Mouse (Mus musculus): ENCODE measurements at regions not wholly inside any gene's neighbourhood (a gene's known extent, or its start where the extent isn't known, plus 50 kb on each side); places are given as distances from the start of the nearest gene placed in this dataset.

GRCm38 (mm10) chr4:12395344-12395743 is 223.5 kb upstream of the Fam92a start:
- Histone ChIP-seq H3K36me3 (ENCODE audit: insufficient read depth, low read length) (no peaks in the 10 kb centered on the region), H3K9ac (replicated peaks; ENCODE audit: low read length) (no peak overlapping the region), H3K9me3 (ENCODE audit: low read length) (no peaks in the 10 kb centered on the region), H3K4me2 (ENCODE audit: low read depth, low read length) (no peak overlapping the region), H3K4me1 (ENCODE audit: insufficient read depth, low read length) (no peaks in the 10 kb centered on the region), H3K27me3 (ENCODE audit: insufficient read depth, low read length) (no peaks in the 10 kb centered on the region), H3K27ac (no peak overlapping the region), H3K4me3 (ENCODE audit: low read length) (no peak overlapping the region)
- TF ChIP-seq CTCF (IDR thresholded peaks at IDR 0.05; ENCODE audit: low read depth), result no peak
- 85% methylated on average over 1 of the region's 1 CpGs for WGBS
- ATAC-seq, result no peak
- DNase-seq (ENCODE audit: low spot score), result no peak

DNA sequence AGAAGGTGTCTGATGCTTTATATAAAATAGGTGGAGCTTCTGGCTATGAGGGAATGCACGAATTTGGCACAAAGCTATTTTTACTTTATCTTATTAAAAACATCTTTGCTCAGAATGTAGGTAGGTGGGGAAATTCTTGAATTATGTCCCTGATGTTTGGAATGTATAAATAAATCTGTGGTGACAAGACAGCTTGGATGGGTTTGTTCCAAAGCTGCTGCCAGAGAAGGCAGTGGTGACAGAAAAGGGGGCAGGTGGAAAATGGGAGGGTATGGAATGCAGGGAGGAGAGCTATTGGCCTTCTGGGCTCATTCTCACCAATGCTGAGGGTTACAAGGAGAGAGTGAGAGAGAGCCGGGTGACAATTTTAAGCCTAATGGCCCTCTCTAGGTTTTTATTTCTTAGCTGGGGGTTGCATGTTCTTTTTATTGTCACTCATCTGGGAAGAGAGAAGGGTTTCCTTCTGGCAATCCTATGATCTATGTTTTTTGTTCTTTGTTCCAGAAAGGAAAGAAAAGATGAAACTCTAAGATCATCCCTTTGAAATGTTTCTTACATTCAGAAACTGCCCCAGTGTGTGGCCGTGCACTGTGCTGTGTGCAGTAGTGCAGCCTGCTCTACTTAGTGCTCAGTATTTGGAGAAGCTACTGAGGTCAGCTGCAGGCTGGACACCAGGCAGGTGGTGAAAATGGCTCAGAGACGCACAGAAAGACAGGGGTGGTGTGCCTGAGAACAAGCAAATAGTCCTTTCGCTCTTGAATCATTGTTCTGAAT is 205.2 kb upstream of the Fam92a start:
- ATAC-seq (no peak), DNase-seq (ENCODE audit: low spot score) (no peak)
- TF ChIP-seq CTCF (IDR thresholded peaks at IDR 0.05; ENCODE audit: low read depth), result no peak
- Histone ChIP-seq H3K27ac (no peak overlapping the region), H3K36me3 (ENCODE audit: insufficient read depth, low read length) (no peaks in the 10 kb centered on the region), H3K27me3 (ENCODE audit: insufficient read depth, low read length) (no peaks in the 10 kb centered on the region), H3K9me3 (ENCODE audit: low read length) (no peaks in the 10 kb centered on the region), H3K4me3 (ENCODE audit: low read length) (no peak overlapping the region), H3K4me2 (ENCODE audit: low read depth, low read length) (no peak overlapping the region), H3K9ac (replicated peaks; ENCODE audit: low read length) (no peak overlapping the region), H3K4me1 (ENCODE audit: insufficient read depth, low read length) (no peaks in the 10 kb centered on the region)
- WGBS, result 88% methylated on average over 5 of the region's 5 CpGs

- Histone ChIP-seq H3K27ac (no peak overlapping the region), H3K4me1 (ENCODE audit: insufficient read depth, low read length) (no peaks in the 10 kb centered on the region), H3K36me3 (ENCODE audit: insufficient read depth, low read length) (no peaks in the 10 kb centered on the region), H3K9ac (replicated peaks; ENCODE audit: low read length) (no peak overlapping the region), H3K4me2 (ENCODE audit: low read depth, low read length) (no peak overlapping the region), H3K4me3 (ENCODE audit: low read length) (no peak overlapping the region), H3K27me3 (ENCODE audit: insufficient read depth, low read length) (no peaks in the 10 kb centered on the region), H3K9me3 (ENCODE audit: low read length) (no peaks in the 10 kb centered on the region)
- DNase-seq (ENCODE audit: low spot score) (no peak), ATAC-seq (no peak)
- TF ChIP-seq CTCF (IDR thresholded peaks at IDR 0.05; ENCODE audit: low read depth), result no peak
- WGBS, result 30% methylated on average over 2 of the region's 2 CpGs
Measured at GRCm38 (mm10) chr4:12369551-12369950, 197.7 kb upstream of the Fam92a start.

- H3K4me3 ChIP-seq (ENCODE audit: low read length), result no peak overlapping the region
- H3K9me3 ChIP-seq (ENCODE audit: low read length), result no peaks in the 10 kb centered on the region
- no peak for ATAC-seq
- no peak overlapping the region for H3K9ac ChIP-seq (replicated peaks; ENCODE audit: low read length)
- 26% methylated on average over 2 of the region's 2 CpGs for WGBS
- no peaks in the 10 kb centered on the region for H3K36me3 ChIP-seq (ENCODE audit: insufficient read depth, low read length)
- no peak for DNase-seq (ENCODE audit: low spot score)
- H3K27ac ChIP-seq, result no peak overlapping the region
- no peaks in the 10 kb centered on the region for H3K4me1 ChIP-seq (ENCODE audit: insufficient read depth, low read length)
- no peak overlapping the region for H3K4me2 ChIP-seq (ENCODE audit: low read depth, low read length)
- TF ChIP-seq CTCF (IDR thresholded peaks at IDR 0.05; ENCODE audit: low read depth), result no peak
- H3K27me3 ChIP-seq (ENCODE audit: insufficient read depth, low read length), result no peaks in the 10 kb centered on the region
Measured at GRCm38 (mm10) chr4:12356992-12357634, 185.3 kb upstream of the Fam92a start.

GRCm38 (mm10) chr4:12353337-12353856 is 181.6 kb upstream of the Fam92a start:
- Histone ChIP-seq H3K9ac (replicated peaks; ENCODE audit: low read length) (no peak overlapping the region), H3K27ac (no peak overlapping the region), H3K9me3 (ENCODE audit: low read length) (no peaks in the 10 kb centered on the region), H3K4me2 (ENCODE audit: low read depth, low read length) (no peak overlapping the region), H3K36me3 (ENCODE audit: insufficient read depth, low read length) (no peaks in the 10 kb centered on the region), H3K4me1 (ENCODE audit: insufficient read depth, low read length) (no peaks in the 10 kb centered on the region), H3K27me3 (ENCODE audit: insufficient read depth, low read length) (no peaks in the 10 kb centered on the region), H3K4me3 (ENCODE audit: low read length) (no peak overlapping the region)
- ATAC-seq (no peak), DNase-seq (ENCODE audit: low spot score) (no peak)
- 68% methylated on average over 3 of the region's 3 CpGs for WGBS
- TF ChIP-seq CTCF (IDR thresholded peaks at IDR 0.05; ENCODE audit: low read depth), result no peak

DNA sequence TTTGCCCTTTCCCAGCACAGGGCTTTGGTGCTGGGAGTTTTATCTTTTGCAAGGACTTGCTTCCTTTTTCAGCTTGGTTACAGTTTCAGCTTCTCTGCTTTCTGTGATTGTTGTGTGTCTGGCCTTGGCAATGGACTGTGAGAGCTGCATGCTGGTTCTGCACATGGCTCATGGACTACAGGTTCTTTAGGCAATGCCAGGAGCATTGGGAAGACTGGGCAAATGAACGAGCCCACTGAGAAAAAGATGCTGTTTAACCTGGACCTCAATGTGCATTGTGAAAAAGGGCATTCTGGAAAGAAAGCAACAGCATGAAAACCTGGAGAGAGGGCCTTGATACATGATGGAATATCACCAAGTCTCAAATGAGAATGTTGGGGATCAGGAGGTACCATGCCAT is 167.4 kb upstream of the Fam92a start:
- Histone ChIP-seq H3K4me3 (ENCODE audit: low read length) (no peak overlapping the region), H3K36me3 (ENCODE audit: insufficient read depth, low read length) (no peaks in the 10 kb centered on the region), H3K9ac (replicated peaks; ENCODE audit: low read length) (no peak overlapping the region), H3K4me1 (ENCODE audit: insufficient read depth, low read length) (no peaks in the 10 kb centered on the region), H3K27me3 (ENCODE audit: insufficient read depth, low read length) (no peaks in the 10 kb centered on the region), H3K27ac (no peak overlapping the region), H3K9me3 (ENCODE audit: low read length) (no peaks in the 10 kb centered on the region), H3K4me2 (ENCODE audit: low read depth, low read length) (no peak overlapping the region)
- TF ChIP-seq CTCF (IDR thresholded peaks at IDR 0.05; ENCODE audit: low read depth), result no peak
- 69% methylated on average over 1 of the region's 1 CpGs for WGBS
- ATAC-seq (no peak), DNase-seq (ENCODE audit: low spot score) (no peak)
